Mouse (Mus musculus) heart, postnatal 0 days (tissue): ENCODE measurements at regions not wholly inside any gene's neighbourhood (a gene's known extent, or its start where the extent isn't known, plus 50 kb on each side); places are given as distances from the start of the nearest gene placed in this dataset.
"Not testable (repeated sequence)": the region's sequence is repeated elsewhere in the genome, so short reads cannot be mapped to it uniquely, and the experiment has no call there.

ENCODE experiments used
- CTCF ChIP-seq: IDR thresholded peaks from 2 replicates; pipeline ENCODE4 v1.5.1; 2016; ENCODE audit warnings: antibody characterized with exemption, control low read depth, low read depth
- EP300 ChIP-seq: IDR thresholded peaks from 2 replicates; pipeline ENCODE4 v1.6.1; 2016; ENCODE audit warnings: antibody characterized with exemption, low read depth

DNA sequence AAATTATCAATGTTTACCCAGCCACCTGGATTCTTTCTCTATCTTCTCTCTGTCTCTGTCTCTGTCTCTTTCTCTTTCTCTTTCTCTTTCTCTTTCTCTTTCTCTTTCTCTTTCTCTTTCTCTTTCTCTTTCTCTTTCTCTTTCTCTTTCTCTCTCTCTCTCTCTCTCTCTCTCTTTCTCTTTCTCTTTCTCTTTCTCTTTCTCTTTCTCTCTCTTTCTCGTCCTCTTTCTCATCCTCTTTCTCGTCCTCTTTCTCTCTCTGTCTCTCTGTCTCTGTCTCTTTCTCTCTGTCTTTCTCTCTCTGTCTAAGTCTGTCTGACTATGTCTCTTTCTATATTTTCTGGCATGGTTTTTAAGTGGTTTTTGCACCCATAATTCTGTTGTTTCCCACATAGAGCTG is 217.6 kb downstream of the Serpinb8 start:
- TF ChIP-seq CTCF, EP300: not testable (repeated sequence)
